Mouse (Mus musculus): ENCODE data around the gene Rims1. TPM values are rescaled to one million over a fixed set of nuclear protein-coding genes. Genes with fewer than 3 reads are reported as not detected.

The Rims1 gene
- total RNA-seq, 2 experiments from 2014 or later: 249 to 273 TPM

GRCm38 (mm10) chr1:22515103-22515502, 290.7 kb downstream of the Rims1 start:
- no peak for DNase-seq (ENCODE audit: low spot score in 2 of 2)
- Histone ChIP-seq H3K27ac (no peak overlapping the region), H3K4me3 (no peak overlapping the region)
- no peak for TF ChIP-seq CTCF (conservative IDR thresholded peaks at IDR 0.05)

DNA sequence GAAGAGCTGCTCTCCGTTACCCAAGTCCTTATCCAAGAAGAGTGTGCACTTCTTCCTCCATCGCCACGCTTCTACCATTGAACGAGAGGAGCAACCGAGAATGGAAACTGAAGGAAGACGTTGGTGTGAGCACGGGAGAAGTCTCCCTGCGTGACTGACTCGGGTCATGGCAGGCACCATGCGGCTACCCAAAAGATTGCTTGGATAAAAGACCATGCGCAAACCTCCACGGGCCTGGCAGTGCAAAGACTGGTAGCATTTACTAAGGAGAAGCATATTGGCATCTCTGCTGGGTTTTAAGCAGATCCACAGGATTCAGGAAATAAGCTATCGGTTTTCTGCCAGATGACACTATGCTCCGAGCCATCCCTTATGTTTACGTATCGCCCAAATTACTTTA, 293.4 kb downstream of the Rims1 start:
- H3K27ac ChIP-seq: peak overlapping the region; percentile 36; the same call in 1 of the 2 replicates
- H3K4me3 ChIP-seq: no peak overlapping the region
- no peak for DNase-seq (ENCODE audit: low spot score in 2 of 2)
- no peak for TF ChIP-seq CTCF (conservative IDR thresholded peaks at IDR 0.05)

DNA sequence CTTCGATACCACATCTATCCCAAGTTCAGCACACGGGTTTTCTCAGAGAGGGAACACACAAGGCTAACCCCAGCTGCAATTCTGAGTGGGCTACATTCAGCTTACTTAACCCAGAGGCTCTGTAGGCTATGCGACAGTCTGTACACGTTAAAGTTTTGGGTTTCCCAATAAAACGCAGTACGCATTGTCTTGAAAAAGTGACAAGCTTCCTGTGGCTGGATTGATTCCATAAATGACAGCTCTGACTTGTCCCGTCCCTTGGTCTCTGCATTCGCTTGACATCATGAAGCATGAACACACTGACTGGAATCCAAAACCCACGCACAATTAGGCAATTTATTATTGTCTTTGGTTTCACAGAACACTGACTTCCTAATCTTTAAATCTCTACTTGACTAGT, 294.2 kb downstream of the Rims1 start:
- Histone ChIP-seq H3K27ac (peak overlapping the region; percentile 36; the same call in 1 of the 2 replicates), H3K4me3 (no peak overlapping the region)
- TF ChIP-seq CTCF (conservative IDR thresholded peaks at IDR 0.05): no peak
- DNase-seq (ENCODE audit: low spot score in 2 of 2): no peak

DNA sequence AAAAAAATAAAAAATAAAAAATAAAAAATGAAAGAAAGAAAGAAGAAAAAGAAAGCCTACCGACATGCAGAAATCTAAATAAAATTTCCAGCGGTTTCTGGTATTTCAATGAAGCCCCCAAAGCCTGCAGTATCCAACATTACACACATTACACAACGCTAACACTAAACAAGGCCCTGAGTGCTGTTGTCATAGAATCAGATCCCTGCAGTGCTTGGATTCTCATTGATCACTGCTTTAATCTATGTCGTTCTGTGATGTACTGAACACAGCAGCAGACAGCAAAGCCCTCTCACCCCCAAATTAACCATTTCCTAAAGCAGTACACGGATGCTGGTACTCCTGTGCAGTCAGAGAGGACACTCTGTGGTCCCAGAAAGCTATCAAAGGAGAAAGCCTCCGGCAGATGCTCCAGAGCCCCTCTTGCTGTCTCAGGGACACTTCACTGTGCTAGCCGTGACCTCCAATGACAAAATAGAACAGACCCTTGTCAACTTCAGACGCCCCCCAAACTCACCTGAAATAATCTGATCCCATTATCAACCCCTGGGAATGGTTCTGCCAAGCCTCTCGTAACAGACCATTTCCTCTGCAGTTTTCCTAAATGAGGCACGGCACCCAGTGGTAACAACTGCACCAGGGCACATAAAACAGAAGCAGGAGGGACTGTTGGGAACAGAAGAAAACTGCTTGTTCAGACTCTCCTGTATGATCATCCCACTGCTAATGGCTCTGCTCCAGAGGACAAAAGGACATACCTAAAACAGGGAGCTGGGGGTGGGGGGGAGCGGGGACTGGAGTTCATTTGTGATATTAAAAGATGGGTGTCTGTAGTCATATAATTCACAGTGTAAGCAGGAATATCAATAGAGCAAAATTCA, 296.8 kb downstream of the Rims1 start:
- no peak for TF ChIP-seq CTCF (conservative IDR thresholded peaks at IDR 0.05)
- H3K4me3 ChIP-seq: peak overlapping the region; percentile 18
- peak overlapping the region; percentile 44 for H3K27ac ChIP-seq
- no peak for DNase-seq (ENCODE audit: low spot score in 2 of 2)

DNA sequence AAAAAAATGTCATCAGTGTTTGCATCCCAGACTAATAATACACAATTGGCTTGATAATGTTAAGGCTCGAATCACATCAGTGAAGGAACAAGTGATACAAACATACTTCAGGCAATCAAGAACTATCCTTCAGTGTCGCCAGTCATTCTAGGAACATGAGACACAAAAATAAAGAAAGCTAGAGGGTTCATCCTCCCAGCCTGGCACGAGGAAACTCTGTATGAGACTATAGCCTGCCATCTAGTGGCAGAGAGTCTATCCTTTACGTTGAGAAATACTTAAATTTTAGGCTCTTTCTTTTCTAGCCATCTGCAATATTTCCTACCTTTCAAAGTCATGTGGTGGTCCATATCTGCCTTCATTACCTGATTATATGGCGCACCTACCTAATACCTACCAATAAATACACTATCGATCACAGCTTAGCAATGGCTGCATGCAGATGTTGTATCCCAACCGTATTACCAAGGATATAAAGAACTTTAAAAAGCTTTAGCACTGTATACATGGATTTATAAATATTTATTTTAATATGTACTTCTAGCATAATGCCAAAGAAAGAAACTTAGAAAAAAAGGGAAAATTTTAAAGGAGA, 318.4 kb downstream of the Rims1 start:
- H3K4me3 ChIP-seq: no peak overlapping the region
- no peak for DNase-seq (ENCODE audit: low spot score in 2 of 2)
- no peak overlapping the region for H3K27ac ChIP-seq
- peak; percentile 80 for TF ChIP-seq CTCF (conservative IDR thresholded peaks at IDR 0.05)

DNA sequence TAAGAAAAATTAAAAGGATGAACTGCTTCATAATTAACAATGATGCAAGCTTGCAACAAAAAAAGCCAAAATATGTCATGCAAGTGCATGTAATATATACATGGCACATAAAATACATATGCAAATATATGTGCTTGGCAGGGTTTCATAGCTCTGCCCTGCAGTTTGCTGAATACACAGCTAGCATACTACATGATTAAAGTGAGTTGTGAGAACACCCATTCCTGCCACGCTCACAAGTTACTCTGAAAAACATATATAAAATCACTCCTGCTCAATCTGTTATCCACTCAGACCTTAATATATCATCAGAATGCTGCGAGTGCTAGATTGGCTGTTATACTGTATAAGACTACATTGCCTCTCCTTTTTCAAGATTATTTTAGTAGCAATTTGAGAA, 329.6 kb downstream of the Rims1 start:
- no peak overlapping the region for H3K4me3 ChIP-seq
- no peak for DNase-seq (ENCODE audit: low spot score in 2 of 2)
- no peak for TF ChIP-seq CTCF (conservative IDR thresholded peaks at IDR 0.05)
- no peak overlapping the region for H3K27ac ChIP-seq

- no peak for TF ChIP-seq CTCF (conservative IDR thresholded peaks at IDR 0.05)
- Histone ChIP-seq H3K4me3 (no peak overlapping the region), H3K27ac (no peak overlapping the region)
- DNase-seq (ENCODE audit: low spot score in 2 of 2): no peak
These were observed 338.8 kb downstream of the Rims1 start for GRCm38 (mm10) chr1:22467033-22467432.

GRCm38 (mm10) chr1:22466597-22466996, 339.2 kb downstream of the Rims1 start:
- H3K4me3 ChIP-seq: no peak overlapping the region
- H3K27ac ChIP-seq: no peak overlapping the region
- TF ChIP-seq CTCF (conservative IDR thresholded peaks at IDR 0.05): no peak
- no peak for DNase-seq (ENCODE audit: low spot score in 2 of 2)

GRCm38 (mm10) chr1:22424020-22424419, 381.8 kb downstream of the Rims1 start:
- Histone ChIP-seq H3K27ac (no peak overlapping the region), H3K4me3 (no peak overlapping the region)
- no peak for TF ChIP-seq CTCF (conservative IDR thresholded peaks at IDR 0.05)
- no peak for DNase-seq (ENCODE audit: low spot score in 2 of 2)

DNA sequence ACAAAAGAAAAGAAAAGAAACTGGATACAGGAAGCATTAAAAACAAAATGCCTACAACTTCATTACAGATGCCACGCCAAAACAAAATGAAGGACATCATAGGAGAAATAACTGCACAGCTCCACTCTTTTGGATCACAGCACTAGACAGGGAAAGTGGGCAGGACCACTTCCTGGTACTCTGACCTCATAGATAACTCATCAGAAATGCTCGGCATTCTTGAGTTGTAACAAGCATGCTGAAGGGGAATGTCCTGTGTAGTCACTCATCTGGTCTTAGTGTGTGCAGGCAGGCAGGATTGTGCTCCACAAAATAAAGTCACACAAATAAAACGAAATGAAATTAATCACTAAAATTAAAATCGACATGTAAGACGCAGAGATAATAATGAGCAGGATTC, 383.7 kb downstream of the Rims1 start:
- no peak for DNase-seq (ENCODE audit: low spot score in 2 of 2)
- no peak for TF ChIP-seq CTCF (conservative IDR thresholded peaks at IDR 0.05)
- Histone ChIP-seq H3K4me3 (no peak overlapping the region), H3K27ac (no peak overlapping the region)

DNA sequence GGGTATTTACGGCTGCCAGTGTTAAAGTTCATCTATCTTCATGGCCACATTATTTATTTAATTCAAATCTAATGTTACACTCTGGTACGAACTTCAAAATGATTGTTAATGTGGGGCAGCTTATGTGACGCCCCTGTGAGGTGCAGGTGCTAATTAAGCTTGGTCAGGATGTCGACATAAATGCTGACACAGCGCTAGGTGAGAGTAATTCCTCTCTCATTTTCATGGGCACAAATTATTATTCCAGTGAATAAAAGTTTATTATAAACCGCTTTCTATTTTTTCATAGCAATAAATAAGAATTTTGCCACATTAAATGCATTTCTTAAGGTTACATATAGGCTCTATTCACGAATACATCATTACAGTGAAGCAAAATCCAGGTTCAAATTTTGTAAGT, 395.6 kb downstream of the Rims1 start:
- no peak for TF ChIP-seq CTCF (conservative IDR thresholded peaks at IDR 0.05)
- H3K27ac ChIP-seq: no peak overlapping the region

GRCm38 (mm10) chr1:22386361-22386760, 419.4 kb downstream of the Rims1 start:
- peak; percentile 66 for TF ChIP-seq CTCF (conservative IDR thresholded peaks at IDR 0.05)
- no peak for DNase-seq (ENCODE audit: low spot score in 2 of 2)
- Histone ChIP-seq H3K27ac (no peak overlapping the region), H3K4me3 (no peak overlapping the region)

More for the DNA sequence above, 395.6 kb downstream of the Rims1 start:
- DNase-seq (ENCODE audit: low spot score in 2 of 2): no peak
- no peak overlapping the region for H3K4me3 ChIP-seq

- DNase-seq (ENCODE audit: low spot score in 2 of 2): no peak
- Histone ChIP-seq H3K4me3 (no peak overlapping the region), H3K27ac (no peak overlapping the region)
- peak; percentile 30 for TF ChIP-seq CTCF (conservative IDR thresholded peaks at IDR 0.05)
These were observed 428.1 kb downstream of the Rims1 start for GRCm38 (mm10) chr1:22377652-22378051.

GRCm38 (mm10) chr1:22377062-22377461, 428.7 kb downstream of the Rims1 start:
- no peak for DNase-seq (ENCODE audit: low spot score in 2 of 2)
- Histone ChIP-seq H3K27ac (no peak overlapping the region), H3K4me3 (no peak overlapping the region)
- no peak for TF ChIP-seq CTCF (conservative IDR thresholded peaks at IDR 0.05)
